Mouse (Mus musculus) lung, postnatal 4 days (tissue): ENCODE data around the gene Mctp2.
A peak's percentile ranks its signal among the peaks of the same experiment; 100 is the strongest.

Source experiments
- DNase-seq, 2 experiments: peaks; one replicate each; pipeline ENCODE4 v3.0.0; 2021

Mctp2 gene

GRCm38 (mm10) chr7:72078896-72079295 lies 227.5 kb downstream of the Mctp2 start:
- DNase-seq, result no peak

DNA sequence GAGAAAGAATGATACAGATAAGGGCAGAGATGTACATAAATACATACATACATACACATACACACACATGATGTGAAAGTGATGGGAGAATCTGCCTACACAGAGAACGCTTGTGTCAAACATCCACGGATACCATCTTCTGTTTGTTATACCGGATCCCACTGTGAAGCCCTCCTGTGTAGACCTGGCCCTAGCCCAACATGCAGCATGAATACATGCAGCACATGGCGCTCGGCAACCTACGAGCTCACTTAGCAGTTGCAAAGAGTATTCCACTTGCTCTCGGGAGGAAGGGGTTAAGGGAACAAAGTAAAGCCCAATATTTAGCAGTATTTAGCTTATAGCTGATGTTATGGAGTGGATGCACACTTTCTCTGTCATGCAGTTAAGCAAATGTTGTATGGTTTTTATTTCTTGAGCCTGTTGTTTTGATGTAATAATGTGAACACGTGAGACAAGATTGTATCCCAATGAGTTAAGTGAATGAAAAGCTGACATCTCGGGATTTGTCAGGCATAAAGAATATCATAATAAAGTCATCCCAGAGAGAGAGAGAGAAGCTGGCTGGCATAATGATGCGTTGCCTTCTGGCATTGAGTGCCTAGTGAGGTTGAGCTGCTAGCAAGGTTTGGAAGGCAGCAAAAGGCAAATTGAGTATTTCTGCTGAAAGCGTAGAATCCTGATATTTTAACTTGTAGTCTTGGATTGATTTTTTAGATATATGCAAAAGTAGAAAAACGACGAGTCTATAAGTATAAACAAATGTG lies 234.8 kb downstream of the Mctp2 start:
- DNase-seq, result no peak

DNA sequence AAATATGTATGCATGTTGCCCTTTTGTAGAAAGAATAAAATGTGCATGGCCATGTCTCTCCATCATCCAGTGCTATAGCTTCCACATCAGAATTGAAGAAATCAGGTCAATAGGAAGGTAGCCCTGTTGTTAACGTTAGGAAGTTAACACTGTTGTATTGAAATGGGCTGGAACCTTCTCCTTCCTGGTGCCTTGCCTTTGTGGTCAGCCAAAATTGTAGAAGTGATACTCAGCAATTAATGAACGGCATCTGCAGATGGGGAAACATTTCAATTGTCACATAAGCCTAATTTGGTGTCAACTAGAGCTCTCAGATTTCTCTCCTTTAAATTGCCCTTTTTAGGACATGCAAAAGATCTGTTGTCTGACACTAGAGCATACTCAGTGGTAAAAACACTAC lies 238.0 kb downstream of the Mctp2 start:
- DNase-seq, result no peak

- DNase-seq, result no peak
Observed at GRCm38 (mm10) chr7:72066352-72066751, 240.1 kb downstream of the Mctp2 start.

GRCm38 (mm10) chr7:72051759-72052158 lies 254.6 kb downstream of the Mctp2 start:
- DNase-seq, result no peak

- DNase-seq, result peak; percentile 9 to 54
Observed at GRCm38 (mm10) chr7:72047588-72048585, 258.5 kb downstream of the Mctp2 start.
